Mouse (Mus musculus) embryonic fibroblast, embryonic 13.5 days (primary cell): ENCODE data around the gene Supt6.

Source experiments
- CTCF ChIP-seq: IDR thresholded peaks from 2 replicates; pipeline ENCODE4 v1.5.1; 2011; ENCODE audit warnings: mild to moderate bottlenecking, control low read depth, low read length, moderate library complexity, borderline replicate concordance; ENCODE audit not compliant: insufficient read depth
- POLR2A ChIP-seq: IDR thresholded peaks from 2 replicates; pipeline ENCODE4 v1.6.1; 2011; ENCODE audit warnings: low read depth, mild to moderate bottlenecking, control low read depth, low read length, moderate library complexity

DNA sequence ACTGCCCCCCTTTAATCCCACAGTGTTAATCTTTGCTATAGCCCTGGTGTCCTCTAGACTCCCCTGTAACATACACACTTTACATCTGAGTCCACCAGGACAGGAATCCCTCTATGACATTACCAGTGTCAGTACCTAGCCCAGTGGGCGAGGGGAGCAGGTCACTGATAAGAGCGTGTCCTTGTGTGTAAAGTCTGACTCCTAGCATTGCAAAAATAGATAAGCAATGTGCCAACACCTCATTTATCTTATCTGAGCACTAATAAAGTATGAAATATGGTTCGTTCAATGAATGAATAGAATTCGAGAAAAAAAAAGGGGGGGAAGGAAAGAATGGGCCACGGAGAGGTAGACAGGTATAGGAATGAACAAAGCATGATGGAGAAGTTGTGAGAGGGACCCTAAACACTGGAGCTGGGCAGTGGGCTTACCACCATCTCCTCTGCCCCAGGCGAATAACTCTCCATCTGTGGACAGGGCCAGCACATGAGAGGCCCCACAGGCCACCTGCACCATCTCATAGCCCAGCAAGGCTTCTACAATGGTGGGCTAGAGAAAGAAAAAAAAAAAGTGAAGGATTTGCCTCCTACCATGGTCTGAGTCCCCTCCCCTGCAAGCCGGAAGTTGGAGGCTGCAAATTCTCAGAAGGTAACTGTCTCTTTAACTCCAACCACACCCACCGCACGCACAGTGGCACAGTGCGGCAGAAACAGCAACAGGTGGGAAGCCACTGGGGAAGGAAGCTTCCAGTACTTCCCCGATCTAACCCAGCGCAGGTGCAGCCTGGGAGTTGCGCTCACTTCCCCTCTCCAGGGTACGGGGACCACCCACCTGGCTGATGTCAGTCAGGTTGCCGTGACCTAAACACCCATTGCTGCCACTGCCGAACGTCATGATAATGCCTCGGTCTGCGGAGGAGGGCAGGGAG lies 77.0 kb downstream of the Supt6 start:
- TF ChIP-seq CTCF (no peak), POLR2A (no peak)
